Mouse (Mus musculus) A20 (cell line): ENCODE data around the gene Armc6.

ENCODE experiments used
- DNase-seq: peaks from one replicate; pipeline ENCODE4 v3.0.0-alpha.2; 2011; ENCODE audit warnings: low read depth, low spot score

Armc6 gene

GRCm38 (mm10) chr8:70195762-70196161 lies 38.5 kb downstream of the Armc6 start:
- DNase-seq, result peak; percentile 46

GRCm38 (mm10) chr8:70194191-70194590 lies 40.1 kb downstream of the Armc6 start:
- DNase-seq, result no peak

- DNase-seq, result no peak
These were observed 41.0 kb downstream of the Armc6 start for GRCm38 (mm10) chr8:70193238-70193637.

- DNase-seq, result no peak
These were observed 45.6 kb downstream of the Armc6 start for GRCm38 (mm10) chr8:70188707-70189106.

GRCm38 (mm10) chr8:70183194-70183593 lies 51.1 kb downstream of the Armc6 start:
- no peak for DNase-seq

- DNase-seq, result no peak
These were observed 52.4 kb downstream of the Armc6 start for GRCm38 (mm10) chr8:70181903-70182252.

- no peak for DNase-seq
These were observed 52.9 kb downstream of the Armc6 start for GRCm38 (mm10) chr8:70181212-70181902.

GRCm38 (mm10) chr8:70179082-70179481 lies 55.2 kb downstream of the Armc6 start:
- peak; percentile 39 for DNase-seq

GRCm38 (mm10) chr8:70178231-70178630 lies 56.0 kb downstream of the Armc6 start:
- no peak for DNase-seq

- peak; percentile 54 for DNase-seq
These were observed 60.2 kb downstream of the Armc6 start for GRCm38 (mm10) chr8:70174079-70174478.

- peak; percentile 51 for DNase-seq
These were observed 60.9 kb downstream of the Armc6 start for GRCm38 (mm10) chr8:70173320-70173719.

GRCm38 (mm10) chr8:70172043-70172681 lies 62.1 kb downstream of the Armc6 start, which contains the start of gene Tmem161a:
Tmem161a (plus strand) TSS chr8:70172356.
- peak; percentile 95 for DNase-seq

GRCm38 (mm10) chr8:70171240-70171639 lies 63.0 kb downstream of the Armc6 start:
- peak; percentile 81 for DNase-seq

GRCm38 (mm10) chr8:70170748-70171147 lies 63.5 kb downstream of the Armc6 start:
- DNase-seq, result peak; percentile 36
